Mouse (Mus musculus): ENCODE results near the gene Fam118b.
A peak's percentile ranks its signal among the peaks of the same experiment; 100 is the strongest.

Gene Fam118b

GRCm38 (mm10) chr9:35264509-35264908, 3.1 kb downstream of the Fam118b start:
- DNase-seq (ENCODE audit: low spot score): no peak

- DNase-seq (ENCODE audit: low spot score): no peak
Measured at GRCm38 (mm10) chr9:35263431-35263830, 4.2 kb downstream of the Fam118b start.

GRCm38 (mm10) chr9:35262418-35262817, 5.2 kb downstream of the Fam118b start:
- DNase-seq (ENCODE audit: low spot score): no peak

- no peak for DNase-seq (ENCODE audit: low spot score)
Measured at GRCm38 (mm10) chr9:35257365-35257764, 10.2 kb downstream of the Fam118b start.

- no peak for DNase-seq (ENCODE audit: low spot score)
Measured at GRCm38 (mm10) chr9:35249476-35249875, 18.1 kb downstream of the Fam118b start.

GRCm38 (mm10) chr9:35247405-35247804, 20.2 kb downstream of the Fam118b start:
- DNase-seq (ENCODE audit: low spot score): no peak

- no peak for DNase-seq (ENCODE audit: low spot score)
Measured at GRCm38 (mm10) chr9:35239734-35240133, 27.9 kb downstream of the Fam118b start.

- no peak for DNase-seq (ENCODE audit: low spot score)
Measured at GRCm38 (mm10) chr9:35238915-35239571, 28.6 kb downstream of the Fam118b start.

- DNase-seq (ENCODE audit: low spot score): no peak
Measured at GRCm38 (mm10) chr9:35238371-35238770, 29.2 kb downstream of the Fam118b start.

- DNase-seq (ENCODE audit: low spot score): no peak
Measured at GRCm38 (mm10) chr9:35235996-35236395, 31.6 kb downstream of the Fam118b start.

- no peak for DNase-seq (ENCODE audit: low spot score)
Measured at GRCm38 (mm10) chr9:35228671-35229070, 38.9 kb downstream of the Fam118b start.

- no peak for DNase-seq (ENCODE audit: low spot score)
Measured at GRCm38 (mm10) chr9:35223466-35223865, 44.1 kb downstream of the Fam118b start.

GRCm38 (mm10) chr9:35217963-35218362, 49.6 kb downstream of the Fam118b start:
- DNase-seq (ENCODE audit: low spot score): no peak

- DNase-seq (ENCODE audit: low spot score): no peak
Measured at GRCm38 (mm10) chr9:35211573-35212511, 55.8 kb downstream of the Fam118b start.

- DNase-seq (ENCODE audit: low spot score): peak; percentile 93
Measured at GRCm38 (mm10) chr9:35210542-35211474, 56.8 kb downstream of the Fam118b start, which contains the start of gene Foxred1. TSS of gene Foxred1 (minus strand) at chr9:35211055.

- DNase-seq (ENCODE audit: low spot score): no peak
Measured at GRCm38 (mm10) chr9:35204421-35204820, 63.2 kb downstream of the Fam118b start.

GRCm38 (mm10) chr9:35203536-35203935, 64.1 kb downstream of the Fam118b start:
- DNase-seq (ENCODE audit: low spot score): no peak

- DNase-seq (ENCODE audit: low spot score): no peak
Measured at GRCm38 (mm10) chr9:35200529-35201060, 67.0 kb downstream of the Fam118b start.

GRCm38 (mm10) chr9:35199772-35200471, 67.7 kb downstream of the Fam118b start, which contains the start of the genes Srpr and Tirap:
TSS of gene Srpr (plus strand) at chr9:35200175.
TSS of gene Tirap (minus strand) at chr9:35200291.
- DNase-seq (ENCODE audit: low spot score): peak; percentile 87

GRCm38 (mm10) chr9:35198945-35199771, 68.4 kb downstream of the Fam118b start:
- DNase-seq (ENCODE audit: low spot score): no peak

Data from ovary, postnatal 10 days (tissue).